ENCODE assay signal across 23 mouse cellular contexts in genomic region chr9:114538996-114539563, GRCm38 (mm10). TPM values are rescaled to one million over a fixed set of nuclear protein-coding genes. Genes with fewer than 3 reads are reported as not detected.
DNase-seq lines count a peak whose midpoint lies in the region; ATAC-seq and TF ChIP-seq lines count a peak whose summit lies in the region.
"Had no signal": no experiment of that assay in that cellular context is flagged by ENCODE, and none has a peak within 500 bp of the region (broad histone marks: within the 10 kb centered on the region; RNA-seq: fewer than 3 reads in every experiment).

No protein-coding gene starts in this region.

- DNase-seq in gastrocnemius, postnatal 10 days = peak; percentile 24
- DNase-seq in gastrocnemius, postnatal 4 days (ENCODE audit: low spot score in 2 of 2) = no peak
- DNase-seq in lung, embryonic 14.5 days = peak; percentile 22
- DNase-seq in lung, adult 18-20 months = no peak
- peak; percentile 24 for DNase-seq in gastrocnemius, postnatal 25 days
- DNase-seq in testis, postnatal 14 days (ENCODE audit: low spot score) = no peak
- DNase-seq in liver, embryonic 11.5 days (ENCODE audit: low spot score) = no peak
- DNase-seq: cerebellum, postnatal 25 days; lung, postnatal 36 days; right cerebral cortex, adult 18-20 months; spleen, adult 18-20 months; thymus, postnatal 4 days had no signal

- no peak overlapping the region for H3K27ac ChIP-seq in lung, embryonic 14.5 days (ENCODE audit: low read depth)
- 0 out of 2 replicates have a peak overlapping the region, but pooled peaks have one; percentile 24 for H3K27ac ChIP-seq in limb, embryonic 15.5 days
- H3K27ac ChIP-seq in liver, embryonic 11.5 days (ENCODE audit: low read depth, low read length) = no peak overlapping the region
- H3K27ac ChIP-seq: embryonic facial prominence, embryonic 13.5 days; forebrain, embryonic 12.5 days; hindbrain, embryonic 12.5 days had no signal

- no peak for ATAC-seq in lung, embryonic 14.5 days (ENCODE audit: insufficient read depth)
- ATAC-seq in limb, embryonic 15.5 days (ENCODE audit: insufficient number of reproducible peaks, low FRiP score, low TSS enrichment, low read depth) = no peak
- no peak for ATAC-seq in liver, embryonic 11.5 days (replicated peaks; ENCODE audit: low FRiP score)
- ATAC-seq: intestine, embryonic 16.5 days had no signal

- no peaks in the 10 kb centered on the region for H3K36me3 ChIP-seq in lung, embryonic 14.5 days (ENCODE audit: insufficient read depth)
- H3K36me3 ChIP-seq in limb, embryonic 15.5 days = no peaks in the 10 kb centered on the region
- H3K36me3 ChIP-seq in liver, embryonic 11.5 days (ENCODE audit: control insufficient read depth, insufficient read depth, low read length) = no peaks in the 10 kb centered on the region
- H3K36me3 ChIP-seq: embryonic facial prominence, embryonic 13.5 days; forebrain, embryonic 12.5 days; hindbrain, embryonic 12.5 days had no signal

- no peak overlapping the region for H3K9ac ChIP-seq in lung, embryonic 14.5 days
- H3K9ac ChIP-seq in limb, embryonic 15.5 days = no peak overlapping the region
- no peak overlapping the region for H3K9ac ChIP-seq in liver, embryonic 11.5 days (ENCODE audit: low read depth, low read length)
- H3K9ac ChIP-seq: embryonic facial prominence, embryonic 13.5 days; forebrain, embryonic 12.5 days; hindbrain, embryonic 12.5 days had no signal

- peaks cover 16% of the 10 kb centered on the region for H3K4me1 ChIP-seq in lung, embryonic 14.5 days (ENCODE audit: insufficient read depth)
- H3K4me1 ChIP-seq in limb, embryonic 15.5 days = peaks cover 18% of the 10 kb centered on the region
- peaks cover 30% of the 10 kb centered on the region for H3K4me1 ChIP-seq in liver, embryonic 11.5 days (replicated peaks; ENCODE audit: control insufficient read depth, insufficient read depth, low read length)

- H3K4me3 ChIP-seq in lung, embryonic 14.5 days (ENCODE audit: low read depth, low read length) = no peak overlapping the region
- H3K4me3 ChIP-seq in limb, embryonic 15.5 days = no peak overlapping the region
- H3K4me3 ChIP-seq in liver, embryonic 11.5 days (ENCODE audit: low read depth, low read length) = no peak overlapping the region
- H3K4me3 ChIP-seq: embryonic facial prominence, embryonic 13.5 days; forebrain, embryonic 12.5 days; hindbrain, embryonic 12.5 days had no signal

- 61% methylated on average over 7 of the region's 7 CpGs for WGBS in lung, embryonic 14.5 days
- WGBS in limb, embryonic 15.5 days = 58% methylated on average over 7 of the region's 7 CpGs
- 84% methylated on average over 7 of the region's 7 CpGs for WGBS in liver, embryonic 11.5 days

- H3K27me3 ChIP-seq in lung, embryonic 14.5 days (ENCODE audit: insufficient read depth, low read length) = no peaks in the 10 kb centered on the region
- H3K27me3 ChIP-seq in limb, embryonic 15.5 days = no peaks in the 10 kb centered on the region
- no peaks in the 10 kb centered on the region for H3K27me3 ChIP-seq in liver, embryonic 11.5 days (replicated peaks; ENCODE audit: control insufficient read depth, insufficient read depth, low read length)
- H3K27me3 ChIP-seq: embryonic facial prominence, embryonic 13.5 days; hindbrain, embryonic 12.5 days had no signal

- no peak overlapping the region for H3K4me2 ChIP-seq in lung, embryonic 14.5 days
- no peak overlapping the region for H3K4me2 ChIP-seq in limb, embryonic 15.5 days
- no peak overlapping the region for H3K4me2 ChIP-seq in liver, embryonic 11.5 days
- H3K4me2 ChIP-seq: embryonic facial prominence, embryonic 13.5 days; forebrain, embryonic 12.5 days; hindbrain, embryonic 12.5 days; midbrain, embryonic 11.5 days had no signal

- TF ChIP-seq CTCF in lung, embryonic 14.5 days (IDR thresholded peaks at IDR 0.05; ENCODE audit: low read depth) = no peak

- no peaks in the 10 kb centered on the region for H3K9me3 ChIP-seq in lung, embryonic 14.5 days (ENCODE audit: low read depth, low read length)
- H3K9me3 ChIP-seq in limb, embryonic 15.5 days = no peaks in the 10 kb centered on the region
- no peaks in the 10 kb centered on the region for H3K9me3 ChIP-seq in liver, embryonic 11.5 days (ENCODE audit: control insufficient read depth, low read length)
- H3K9me3 ChIP-seq: embryonic facial prominence, embryonic 13.5 days; forebrain, embryonic 12.5 days; hindbrain, embryonic 12.5 days had no signal

RNA-seq across cellular contexts. Expression of gene C130032M10Rik, which starts 23.6 kb away (rescaled TPM):
- total RNA-seq in gastrocnemius, postnatal 10 days (2021) = not detected
- total RNA-seq in gastrocnemius, postnatal 4 days (2021) = not detected
- polyA plus RNA-seq in lung, embryonic 14.5 days (2014; fragmentation: Nextera tagmentation; extraction: Ambion mirVana) = 0.27 TPM in 1 of 2 replicates, not detected in the other
- total RNA-seq in gastrocnemius, postnatal 25 days (2021) = not detected
- polyA plus RNA-seq in limb, embryonic 15.5 days (2015; fragmentation: Nextera tagmentation; extraction: Ambion mirVana) = 5.5 and 6.6 TPM in 2 replicates
- 0.30 TPM in 1 of 2 replicates, not detected in the other for polyA plus RNA-seq in liver, embryonic 11.5 days (2014; fragmentation: Nextera tagmentation; extraction: Ambion mirVana)
- total RNA-seq: adrenal gland, postnatal 4 days; layer of hippocampus, postnatal 10 days; left cerebral cortex, postnatal 36 days had no signal
- polyA plus RNA-seq: forebrain, embryonic 12.5 days; liver, embryonic 16.5 days; midbrain, embryonic 11.5 days had no signal

RNA-seq across cellular contexts. Expression of gene Trim71, which starts 25.1 kb away (rescaled TPM):
- under 1 TPM in 1 of 2 experiments, not detected in 1; 0.02 TPM for total RNA-seq in gastrocnemius, postnatal 10 days (2021)
- under 1 TPM; 0.05 to 0.07 TPM for total RNA-seq in gastrocnemius, postnatal 4 days (2021)
- polyA plus RNA-seq in lung, embryonic 14.5 days (2014; fragmentation: Nextera tagmentation; extraction: Ambion mirVana) = 1.4 and 1.5 TPM in 2 replicates
- total RNA-seq in gastrocnemius, postnatal 25 days (2021) = not detected
- 0.24 and 0.27 TPM in 2 replicates for polyA plus RNA-seq in limb, embryonic 15.5 days (2015; fragmentation: Nextera tagmentation; extraction: Ambion mirVana)
- polyA plus RNA-seq in liver, embryonic 11.5 days (2014; fragmentation: Nextera tagmentation; extraction: Ambion mirVana) = 2.6 and 3.1 TPM in 2 replicates
- polyA plus RNA-seq: heart, embryonic 14.5 days had no signal

RNA-seq across cellular contexts. Expression of gene Ccr4, which starts 34.4 kb away (rescaled TPM):
- not detected for total RNA-seq in gastrocnemius, postnatal 10 days (2021)
- not detected for total RNA-seq in gastrocnemius, postnatal 4 days (2021)
- polyA plus RNA-seq in lung, embryonic 14.5 days (2014; fragmentation: Nextera tagmentation; extraction: Ambion mirVana) = not detected in 2 replicates
- not detected for total RNA-seq in gastrocnemius, postnatal 25 days (2021)
- 4.5 and 5.7 TPM in 2 replicates for polyA plus RNA-seq in limb, embryonic 15.5 days (2015; fragmentation: Nextera tagmentation; extraction: Ambion mirVana)
- polyA plus RNA-seq in liver, embryonic 11.5 days (2014; fragmentation: Nextera tagmentation; extraction: Ambion mirVana) = not detected in 2 replicates
- total RNA-seq: adrenal gland, postnatal 4 days; layer of hippocampus, postnatal 10 days; left cerebral cortex, postnatal 36 days had no signal
- polyA plus RNA-seq: forebrain, embryonic 12.5 days; heart, embryonic 14.5 days; hindbrain, embryonic 12.5 days; liver, embryonic 16.5 days; midbrain, embryonic 11.5 days had no signal

Comparison
In these comparisons a context has a peak if more than half of its experiments do, and no peak if none do; other contexts are left out.
1. DNase-seq: peak in gastrocnemius, postnatal 10 days (single experiment), lung, embryonic 14.5 days (single experiment) and gastrocnemius, postnatal 25 days (single experiment); none in gastrocnemius, postnatal 4 days (0 of 2), lung, adult 18-20 months (0 of 2), testis, postnatal 14 days (single experiment) and liver, embryonic 11.5 days (single experiment).